Mouse (Mus musculus) megakaryocyte progenitor cell, adult 5-6 weeks (primary cell): Measurements from ENCODE around the gene Nmnat2. TPM values are rescaled to one million over a fixed set of nuclear protein-coding genes. Genes with fewer than 3 reads are reported as not detected.

ENCODE experiments used
- ATAC-seq: replicated peaks from 2 replicates; pipeline ENCODE4 v1.8.0; 2016; ENCODE audit warnings: mild to moderate bottlenecking, moderate TSS enrichment, inconsistent platforms; ENCODE audit not compliant: poor library complexity
- total RNA-seq, 2 experiments: library from RNA; stranded (forward) in 1 of 2; stranded (reverse) in 1 of 2; fragments of 157-497, 149-512 nt in 1 of 2; fragments of 200-1000 nt in 1 of 2; gene quantifications; 2 replicates each; pipeline versions ENCODE4 v1.2.3 to v1.2.4; 2015 to 2017

Gene Nmnat2
- total RNA-seq, 2 experiments from 2014 or later, result 0.20 to 0.21 TPM

GRCm38 (mm10) chr1:153153619-153154137 is 198.9 kb downstream of the Nmnat2 start:
- no peak for ATAC-seq

DNA sequence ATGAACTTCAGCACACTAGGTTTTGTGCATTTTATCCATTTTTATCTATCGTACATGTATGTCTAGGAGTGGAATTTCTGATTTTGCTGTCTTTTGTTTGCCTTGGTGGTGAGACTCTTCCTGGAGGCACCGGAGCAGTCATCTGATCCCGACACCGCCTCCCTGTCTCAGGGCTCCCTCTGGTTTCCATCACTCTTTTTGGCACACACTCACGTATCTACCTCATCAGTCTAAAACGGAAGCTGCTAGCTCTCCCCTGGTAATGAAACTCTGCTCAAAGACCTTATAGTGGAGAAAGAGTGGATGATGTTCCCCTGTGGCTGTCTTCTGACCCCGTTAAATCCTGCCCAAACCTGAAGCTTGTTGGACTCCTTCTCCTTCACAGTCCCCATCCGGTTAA is 200.6 kb downstream of the Nmnat2 start:
- no peak for ATAC-seq

DNA sequence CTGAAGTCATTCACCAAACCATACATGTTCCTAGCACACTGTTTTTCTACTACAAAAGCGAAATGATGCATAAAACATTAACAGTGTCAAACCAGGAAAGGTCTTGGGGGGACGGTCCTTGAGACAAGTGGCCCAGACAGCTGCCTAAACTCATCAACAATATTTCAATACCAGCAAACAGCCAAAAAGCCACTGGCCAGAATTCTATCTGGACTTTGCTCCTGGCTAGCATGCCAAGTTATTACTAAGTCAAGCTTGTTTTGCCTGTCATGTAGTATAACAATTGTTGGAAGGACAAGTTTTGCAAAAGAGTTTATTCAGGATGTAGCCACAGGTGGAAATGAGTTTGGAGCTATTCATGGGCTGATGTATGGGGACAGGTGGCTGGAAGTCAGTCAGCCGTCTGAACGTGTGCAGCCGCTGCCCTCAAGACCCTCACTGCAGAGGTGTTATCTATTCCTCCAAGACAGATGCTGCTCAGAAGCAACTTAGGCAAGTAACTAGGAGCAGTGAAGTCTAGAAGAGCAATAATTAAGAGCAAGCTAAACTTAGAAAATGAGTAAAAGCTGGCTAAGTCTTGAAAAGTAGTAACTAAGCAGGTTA is 202.3 kb downstream of the Nmnat2 start:
- ATAC-seq, result no peak

GRCm38 (mm10) chr1:153159137-153159536 is 204.3 kb downstream of the Nmnat2 start:
- ATAC-seq, result no peak

DNA sequence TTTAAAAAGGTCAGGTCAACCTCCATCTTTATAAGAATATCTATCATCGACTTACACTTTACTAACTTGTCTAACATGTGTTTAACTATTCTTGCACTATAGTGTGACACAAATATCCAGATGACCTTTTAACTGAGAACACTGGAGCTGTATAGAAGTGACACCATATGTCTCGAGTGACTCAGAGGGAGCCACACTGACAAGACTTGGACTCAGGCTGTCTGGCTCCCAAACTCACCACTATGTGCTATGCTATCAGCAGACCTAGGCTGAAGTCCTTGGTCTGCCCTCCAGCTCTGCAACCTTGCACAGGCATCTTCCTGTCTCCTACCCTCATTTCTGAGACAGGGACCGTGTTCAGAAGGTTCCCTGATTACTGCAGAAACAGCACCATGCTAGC is 209.0 kb downstream of the Nmnat2 start:
- no peak for ATAC-seq

GRCm38 (mm10) chr1:153168293-153168692 is 213.5 kb downstream of the Nmnat2 start:
- ATAC-seq, result no peak

Other genes starting within 250 kb of the Nmnat2 start
- gene Apobec4, start 204.4 kb upstream of the Nmnat2 start, total RNA-seq (2015), result not detected in 2 replicates
- gene Apobec4, start 204.4 kb upstream of the Nmnat2 start, total RNA-seq (2017), result not detected in 2 replicates
- 1.3 and 1.6 TPM in 2 replicates for gene Rgl1, start 188.6 kb upstream of the Nmnat2 start, total RNA-seq (2015)
- 1.4 and 2.7 TPM in 2 replicates for gene Rgl1, start 188.6 kb upstream of the Nmnat2 start, total RNA-seq (2017)
- gene Arpc5, start 188.5 kb upstream of the Nmnat2 start, total RNA-seq (2015), result 264 and 298 TPM in 2 replicates
- gene Arpc5, start 188.5 kb upstream of the Nmnat2 start, total RNA-seq (2017), result 127 and 137 TPM in 2 replicates
- gene Ncf2, start 154.8 kb upstream of the Nmnat2 start, total RNA-seq (2015), result 85.0 and 90.4 TPM in 2 replicates
- gene Ncf2, start 154.8 kb upstream of the Nmnat2 start, total RNA-seq (2017), result 101 and 119 TPM in 2 replicates
- 93.7 and 94.2 TPM in 2 replicates for gene Smg7, start 52.3 kb upstream of the Nmnat2 start, total RNA-seq (2015)
- 21.4 and 21.8 TPM in 2 replicates for gene Smg7, start 52.3 kb upstream of the Nmnat2 start, total RNA-seq (2017)
- 0.02 TPM in 1 of 2 replicates, not detected in the other for gene Lamc2, start 231.5 kb downstream of the Nmnat2 start, total RNA-seq (2015)
- not detected in 2 replicates for gene Lamc2, start 231.5 kb downstream of the Nmnat2 start, total RNA-seq (2017)